Mouse (Mus musculus): Measurements from ENCODE around the gene D17H6S53E. TPM values are rescaled to one million over a fixed set of nuclear protein-coding genes. Genes with fewer than 3 reads are reported as not detected.

The D17H6S53E gene
- polyA plus RNA-seq, 1 experiment: 12.1 TPM

- TF ChIP-seq POLR2A (IDR thresholded peaks at IDR 0.05; ENCODE audit: borderline replicate concordance, extremely low read depth, low read depth, low read length): no peak
- no peak for TF ChIP-seq CTCF (IDR thresholded peaks at IDR 0.05; ENCODE audit: insufficient read depth, low read length)
- 46% methylated on average over 8 of the region's 8 CpGs for WGBS
- Histone ChIP-seq H3K4me1 (ENCODE audit: control insufficient read depth, insufficient read depth, low read length) (peaks cover 3% of the 10 kb centered on the region; the same call in 1 of the 2 replicates), H3K4me3 (replicated peaks; ENCODE audit: extremely low read depth, low read depth, low read length) (no peak overlapping the region)
- DNase-seq: no peak
Observed at GRCm38 (mm10) chr17:35174201-35174977, 48.2 kb downstream of the D17H6S53E start.

DNA sequence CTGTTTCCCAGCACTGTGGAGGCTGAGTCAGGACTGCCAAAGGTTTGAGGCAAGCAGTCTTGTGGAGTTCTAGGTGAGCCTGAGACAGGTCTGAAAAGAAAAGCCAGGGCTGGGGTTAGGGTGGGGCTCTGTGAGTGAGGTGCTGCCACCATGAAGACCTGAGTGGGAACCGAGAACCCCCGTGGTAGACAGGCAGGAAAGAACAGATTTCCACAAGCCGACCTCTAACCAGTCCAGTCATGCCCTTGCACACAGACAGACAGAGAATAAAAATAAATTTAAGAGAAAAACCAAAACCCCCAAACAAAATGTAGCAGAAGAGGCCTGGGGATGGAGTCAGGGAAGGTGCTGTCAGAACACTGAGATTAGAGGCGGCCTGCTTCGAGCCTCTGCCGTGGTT lies 49.2 kb downstream of the D17H6S53E start:
- WGBS: 76% methylated on average over 6 of the region's 6 CpGs
- DNase-seq: no peak
- no peak overlapping the region for H3K4me3 ChIP-seq (replicated peaks; ENCODE audit: extremely low read depth, low read depth, low read length)
- no peak for TF ChIP-seq POLR2A (IDR thresholded peaks at IDR 0.05; ENCODE audit: borderline replicate concordance, extremely low read depth, low read depth, low read length)
- TF ChIP-seq CTCF (IDR thresholded peaks at IDR 0.05; ENCODE audit: insufficient read depth, low read length): no peak
- peaks cover 3% of the 10 kb centered on the region; the same call in 1 of the 2 replicates for H3K4me1 ChIP-seq (ENCODE audit: control insufficient read depth, insufficient read depth, low read length)

DNA sequence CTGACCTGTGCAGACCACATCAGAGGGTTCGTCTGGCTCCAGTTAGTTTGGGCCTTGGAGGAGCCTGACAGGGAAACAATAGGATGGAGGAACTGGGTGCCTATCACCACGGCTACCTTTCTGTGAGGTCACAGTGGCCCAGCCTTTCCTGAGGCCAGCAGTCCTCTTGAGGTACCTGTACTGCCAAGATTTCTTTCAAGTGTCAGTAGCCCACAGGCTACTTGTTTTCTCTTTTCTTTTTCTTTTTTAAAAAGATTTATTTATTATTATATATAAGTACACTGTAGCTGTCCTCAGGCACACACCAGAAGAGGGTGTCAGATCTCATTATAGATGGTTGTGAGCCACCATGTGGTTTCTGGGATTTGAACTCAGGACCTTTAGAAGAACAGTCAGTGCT lies 49.8 kb downstream of the D17H6S53E start, which contains the start of gene Aif1:
Aif1 (minus strand) TSS at position 101 of the 400 bp plus-strand sequence.
- WGBS: 60% methylated on average over 2 of the region's 2 CpGs
- Histone ChIP-seq H3K4me3 (replicated peaks; ENCODE audit: extremely low read depth, low read depth, low read length) (no peak within 1 kb of the TSS), H3K4me1 (ENCODE audit: control insufficient read depth, insufficient read depth, low read length) (peaks cover 3% of the 10 kb centered on the region; the same call in 1 of the 2 replicates)
- TF ChIP-seq POLR2A (IDR thresholded peaks at IDR 0.05; ENCODE audit: borderline replicate concordance, extremely low read depth, low read depth, low read length) (no peak), CTCF (IDR thresholded peaks at IDR 0.05; ENCODE audit: insufficient read depth, low read length) (no peak)
- no peak for DNase-seq

Other genes starting within 250 kb of the D17H6S53E start
- gene Zbtb12, start 246.9 kb upstream of the D17H6S53E start, polyA plus RNA-seq (2012; rRNA removed): 10.6 and 12.3 TPM in 2 replicates
- not detected in 2 replicates for gene Gm20547, start 244.3 kb upstream of the D17H6S53E start, polyA plus RNA-seq (2012; rRNA removed)
- gene C2, start 228.1 kb upstream of the D17H6S53E start, polyA plus RNA-seq (2012; rRNA removed): 25.8 and 27.7 TPM in 2 replicates
- gene Ehmt2, start 227.9 kb upstream of the D17H6S53E start, polyA plus RNA-seq (2012; rRNA removed): 192 and 199 TPM in 2 replicates
- 11.6 and 13.5 TPM in 2 replicates for gene Slc44a4, start 211.9 kb upstream of the D17H6S53E start, polyA plus RNA-seq (2012; rRNA removed)
- 40.4 and 46.6 TPM in 2 replicates for gene Neu1, start 195.1 kb upstream of the D17H6S53E start, polyA plus RNA-seq (2012; rRNA removed)
- gene Hspa1b, start 167.1 kb upstream of the D17H6S53E start, polyA plus RNA-seq (2012; rRNA removed): 20.1 and 93.1 TPM in 2 replicates
- not detected in 2 replicates for gene Gm20481, start 156.5 kb upstream of the D17H6S53E start, polyA plus RNA-seq (2012; rRNA removed)
- gene Hspa1a, start 154.2 kb upstream of the D17H6S53E start, polyA plus RNA-seq (2012; rRNA removed): 12.9 and 66.3 TPM in 2 replicates
- gene Hspa1l, start 153.7 kb upstream of the D17H6S53E start, polyA plus RNA-seq (2012; rRNA removed): 0.81 and 1.3 TPM in 2 replicates
- 42.3 and 51.6 TPM in 2 replicates for gene Lsm2, start 144.5 kb upstream of the D17H6S53E start, polyA plus RNA-seq (2012; rRNA removed)
- 119 and 159 TPM in 2 replicates for gene Vars, start 125.4 kb upstream of the D17H6S53E start, polyA plus RNA-seq (2012; rRNA removed)
- gene Vwa7, start 109.8 kb upstream of the D17H6S53E start, polyA plus RNA-seq (2012; rRNA removed): 4.0 and 4.2 TPM in 2 replicates
- 2.1 and 2.8 TPM in 2 replicates for gene Sapcd1, start 98.4 kb upstream of the D17H6S53E start, polyA plus RNA-seq (2012; rRNA removed)
- 5.4 and 6.0 TPM in 2 replicates for gene Msh5, start 79.6 kb upstream of the D17H6S53E start, polyA plus RNA-seq (2012; rRNA removed)
- gene Clic1, start 76.4 kb upstream of the D17H6S53E start, polyA plus RNA-seq (2012; rRNA removed): 124 and 153 TPM in 2 replicates
- gene Ddah2, start 67.3 kb upstream of the D17H6S53E start, polyA plus RNA-seq (2012; rRNA removed): 137 and 141 TPM in 2 replicates
- 3.8 and 90.0 TPM in 2 replicates for gene Ly6g6c, start 61.0 kb upstream of the D17H6S53E start, polyA plus RNA-seq (2012; rRNA removed)
- 1.0 and 2.1 TPM in 2 replicates for gene Mpig6b, start 60.2 kb upstream of the D17H6S53E start, polyA plus RNA-seq (2012; rRNA removed)
- gene Ly6g6e, start 49.5 kb upstream of the D17H6S53E start, polyA plus RNA-seq (2012; rRNA removed): 5.8 and 25.7 TPM in 2 replicates
- 14.5 and 16.7 TPM in 2 replicates for gene Ly6g6d, start 48.3 kb upstream of the D17H6S53E start, polyA plus RNA-seq (2012; rRNA removed)
- gene Ly6g6f, start 40.8 kb upstream of the D17H6S53E start, polyA plus RNA-seq (2012; rRNA removed): 0.16 and 0.84 TPM in 2 replicates
- gene Abhd16a, start 37.1 kb upstream of the D17H6S53E start, polyA plus RNA-seq (2012; rRNA removed): 196 and 245 TPM in 2 replicates
- not detected in 2 replicates for gene Ly6g5c, start 18.1 kb upstream of the D17H6S53E start, polyA plus RNA-seq (2012; rRNA removed)
- gene Ly6g5b, start 10.9 kb upstream of the D17H6S53E start, polyA plus RNA-seq (2012; rRNA removed): 1.4 and 2.0 TPM in 2 replicates
- gene Gpank1, start 4.9 kb upstream of the D17H6S53E start, polyA plus RNA-seq (2012; rRNA removed): 17.9 and 21.9 TPM in 2 replicates
- 232 and 297 TPM in 2 replicates for gene Csnk2b, start 4.3 kb upstream of the D17H6S53E start, polyA plus RNA-seq (2012; rRNA removed)
- gene Apom, start 5.7 kb downstream of the D17H6S53E start, polyA plus RNA-seq (2012; rRNA removed): 0.12 TPM in 1 of 2 replicates, not detected in the other
- gene Bag6, start 8.8 kb downstream of the D17H6S53E start, polyA plus RNA-seq (2012; rRNA removed): 227 and 234 TPM in 2 replicates
- gene Prrc2a, start 38.5 kb downstream of the D17H6S53E start, polyA plus RNA-seq (2012; rRNA removed): 327 and 373 TPM in 2 replicates
- 1.4 and 1.6 TPM in 2 replicates for gene Aif1, start 49.7 kb downstream of the D17H6S53E start, polyA plus RNA-seq (2012; rRNA removed)
- gene Lst1, start 62.1 kb downstream of the D17H6S53E start, polyA plus RNA-seq (2012; rRNA removed): 19.7 and 37.0 TPM in 2 replicates
- gene Ltb, start 68.1 kb downstream of the D17H6S53E start, polyA plus RNA-seq (2012; rRNA removed): 28.1 and 29.9 TPM in 2 replicates
- 2.1 and 2.5 TPM in 2 replicates for gene Tnf, start 75.6 kb downstream of the D17H6S53E start, polyA plus RNA-seq (2012; rRNA removed)
- 1.0 and 1.1 TPM in 2 replicates for gene Lta, start 79.0 kb downstream of the D17H6S53E start, polyA plus RNA-seq (2012; rRNA removed)
- gene Gm16181, start 94.5 kb downstream of the D17H6S53E start, polyA plus RNA-seq (2012; rRNA removed): 1.2 TPM in 1 of 2 replicates, not detected in the other
- 6.3 and 8.1 TPM in 2 replicates for gene Atp6v1g2, start 107.3 kb downstream of the D17H6S53E start, polyA plus RNA-seq (2012; rRNA removed)
- gene Nfkbil1, start 109.4 kb downstream of the D17H6S53E start, polyA plus RNA-seq (2012; rRNA removed): 16.5 and 21.6 TPM in 2 replicates
- gene Ddx39b, start 115.4 kb downstream of the D17H6S53E start, polyA plus RNA-seq (2012; rRNA removed): 245 and 304 TPM in 2 replicates
- gene H2-D1, start 136.4 kb downstream of the D17H6S53E start, polyA plus RNA-seq (2012; rRNA removed): 878 and 1,286 TPM in 2 replicates
- gene H2-Q1, start 194.0 kb downstream of the D17H6S53E start, polyA plus RNA-seq (2012; rRNA removed): 0.49 and 0.71 TPM in 2 replicates
- gene H2-Q2, start 215.9 kb downstream of the D17H6S53E start, polyA plus RNA-seq (2012; rRNA removed): 6.4 and 6.6 TPM in 2 replicates